Mouse (Mus musculus) hindbrain, embryonic 13.5 days (tissue): Measurements from ENCODE around the gene Mlx. TPM values are rescaled to one million over a fixed set of nuclear protein-coding genes. Genes with fewer than 3 reads are reported as not detected.
A peak's percentile ranks its signal among the peaks of the same experiment; 100 is the strongest.

Source experiments
- ATAC-seq: fragments of 200-750 bp; cut with Nextera tagmentation; 2 replicates; pipeline ENCODE4 v1.8.0; 2017; ENCODE audit warnings: moderate TSS enrichment; ENCODE audit not compliant: low FRiP score
- H3K27ac ChIP-seq: fragments of 300-500 bp; sonication (generic); 2 replicates; pipeline ENCODE4 v1.5.1; 2015; ENCODE audit warnings: inconsistent platforms, mild to moderate bottlenecking, moderate library complexity
- H3K27me3 ChIP-seq: fragments of 300-500 bp; sonication (generic); 2 replicates; pipeline ENCODE4 v1.6.1; 2015; ENCODE audit warnings: mild to moderate bottlenecking, inconsistent platforms
- H3K36me3 ChIP-seq: fragments of 300-500 bp; sonication (generic); 2 replicates; pipeline ENCODE4 v1.6.1; 2015; ENCODE audit warnings: mild to moderate bottlenecking, inconsistent platforms
- H3K4me1 ChIP-seq: fragments of 300-500 bp; sonication (generic); replicated peaks from 2 replicates; pipeline ENCODE4 v1.6.1; 2015; ENCODE audit warnings: inconsistent platforms
- H3K4me2 ChIP-seq: fragments of 300-500 bp; sonication (generic); 2 replicates; pipeline ENCODE4 v1.6.1; 2015; ENCODE audit warnings: inconsistent platforms, mild to moderate bottlenecking, moderate library complexity
- H3K4me3 ChIP-seq: fragments of 300-500 bp; sonication (generic); 2 replicates; pipeline ENCODE4 v1.5.1; 2015; ENCODE audit warnings: mild to moderate bottlenecking, inconsistent platforms
- H3K9ac ChIP-seq: fragments of 300-500 bp; sonication (generic); 2 replicates; pipeline ENCODE4 v1.6.1; 2015; ENCODE audit warnings: mild to moderate bottlenecking, inconsistent platforms
- H3K9me3 ChIP-seq: fragments of 300-500 bp; sonication (generic); 2 replicates; pipeline ENCODE4 v1.6.1; 2016; ENCODE audit warnings: inconsistent platforms
- WGBS: fragments of 180-500 bp; shearing (Covaris S2); methylation state at CpG from one replicate; pipeline ENCODE4 v1.1.7; 2015; 5-methylcytosine and 5-hydroxymethylcytosine counted together
- polyA plus RNA-seq: library from polyadenylated mRNA; unstranded; fragments of >200 nt; fragmentation: Nextera tagmentation; extraction: Ambion mirVana; gene quantifications from 2 replicates; pipeline ENCODE4 v1.2.1, GENCODE M21; 2015

Mlx gene
- polyA plus RNA-seq = 88.1 and 91.0 TPM in 2 replicates

DNA sequence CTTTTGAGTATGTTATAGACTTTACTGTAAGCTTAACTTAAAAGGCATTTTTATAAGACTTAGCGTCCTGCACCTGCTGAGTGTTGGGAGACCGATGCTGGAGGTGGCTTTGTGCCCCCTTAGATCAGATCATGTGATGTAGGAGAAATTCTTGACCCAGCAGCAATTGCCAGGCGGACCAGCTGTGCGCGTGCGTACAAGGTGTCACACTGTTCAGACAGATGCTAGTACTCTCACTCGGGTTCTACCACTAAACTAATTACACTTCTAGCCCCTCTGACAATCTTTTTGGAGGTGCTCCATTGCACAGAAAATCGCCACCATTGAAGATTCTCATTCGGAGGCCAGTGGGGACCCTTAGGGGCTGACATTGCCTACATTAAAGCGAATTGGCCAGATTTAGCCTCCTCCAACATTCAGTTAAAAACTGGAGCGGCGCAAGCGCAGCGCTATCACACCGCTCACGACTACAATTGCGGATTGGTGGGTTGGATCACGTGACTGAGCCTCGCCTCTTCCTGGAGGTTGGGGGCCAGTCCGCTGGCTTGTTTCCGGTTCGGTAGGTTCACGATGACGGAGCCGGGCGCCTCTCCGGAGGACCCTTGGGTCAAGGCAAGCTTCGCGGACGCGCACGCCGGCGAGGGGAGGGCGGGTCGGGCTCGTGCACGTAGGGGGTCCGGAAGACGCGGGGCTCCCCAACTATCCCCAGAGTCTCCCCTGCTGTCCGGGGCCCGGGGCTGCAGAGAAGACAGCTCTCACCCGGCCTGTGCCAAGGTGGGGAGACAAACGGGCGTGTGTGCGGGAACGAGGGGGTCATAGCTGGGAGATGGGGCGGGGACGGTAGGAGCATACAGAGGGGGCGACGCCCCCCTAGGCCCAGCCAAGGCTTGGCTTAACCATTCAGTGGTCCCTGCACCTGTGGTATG lies at the start of gene Mlx:
Gene Mlx (plus strand): TSS at position 522 of the 926 bp plus-strand sequence.
- no peaks in the 10 kb centered on the region for H3K9me3 ChIP-seq
- H3K36me3 ChIP-seq = peaks cover 45% of the 10 kb centered on the region
- H3K4me1 ChIP-seq = peaks cover 42% of the 10 kb centered on the region
- WGBS = 1% methylated on average over 52 of the region's 52 CpGs
- H3K9ac ChIP-seq = peak within 1 kb of the TSS; percentile 98
- peak; percentile 82 for ATAC-seq
- peak within 1 kb of the TSS; percentile 93 for H3K27ac ChIP-seq
- H3K27me3 ChIP-seq = no peaks in the 10 kb centered on the region
- peak within 1 kb of the TSS; percentile 85 for H3K4me3 ChIP-seq
- H3K4me2 ChIP-seq = peak within 1 kb of the TSS; percentile 98

GRCm38 (mm10) chr11:101037795-101038194 lies 49.3 kb upstream of the Mlx start:
- H3K27ac ChIP-seq = no peak overlapping the region
- H3K4me1 ChIP-seq = no peaks in the 10 kb centered on the region
- H3K9ac ChIP-seq = no peak overlapping the region
- no peak overlapping the region for H3K4me2 ChIP-seq
- no peaks in the 10 kb centered on the region for H3K9me3 ChIP-seq
- H3K27me3 ChIP-seq = no peaks in the 10 kb centered on the region
- H3K36me3 ChIP-seq = peaks cover 89% of the 10 kb centered on the region
- WGBS = 79% methylated on average over 10 of the region's 10 CpGs
- no peak overlapping the region for H3K4me3 ChIP-seq
- no peak for ATAC-seq

DNA sequence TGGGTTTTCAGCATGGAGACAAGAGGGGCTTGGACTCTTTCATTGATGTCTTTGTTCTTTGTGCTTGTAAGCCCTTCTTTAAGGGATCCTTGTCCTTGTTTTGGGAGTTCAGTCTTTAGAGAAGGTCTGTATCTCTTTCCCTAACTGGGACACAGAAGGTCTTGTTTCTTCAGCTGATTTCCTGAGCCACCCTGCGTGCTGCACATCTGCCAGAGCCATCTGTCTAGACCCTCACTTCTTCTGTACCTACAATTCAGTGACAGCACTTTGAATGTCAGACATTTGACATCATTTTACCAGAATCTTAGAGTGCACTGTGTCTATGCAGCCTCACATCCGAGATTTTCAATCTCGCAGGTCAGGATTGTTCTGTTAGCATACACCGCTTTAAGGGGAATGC lies 41.3 kb upstream of the Mlx start:
- no peak for ATAC-seq

GRCm38 (mm10) chr11:101046440-101046839 lies 40.6 kb upstream of the Mlx start:
- Histone ChIP-seq H3K36me3 (peaks cover 96% of the 10 kb centered on the region), H3K27me3 (no peaks in the 10 kb centered on the region), H3K9me3 (no peaks in the 10 kb centered on the region), H3K27ac (no peak overlapping the region), H3K4me1 (no peaks in the 10 kb centered on the region), H3K4me2 (no peak overlapping the region), H3K4me3 (no peak overlapping the region), H3K9ac (no peak overlapping the region)
- WGBS = 75% methylated on average over 9 of the region's 9 CpGs
- ATAC-seq = no peak

More for the DNA sequence above, 41.3 kb upstream of the Mlx start:
- WGBS = 92% methylated on average over 4 of the region's 4 CpGs
- Histone ChIP-seq H3K4me1 (no peaks in the 10 kb centered on the region), H3K9me3 (no peaks in the 10 kb centered on the region), H3K9ac (no peak overlapping the region), H3K36me3 (peaks cover 94% of the 10 kb centered on the region), H3K27ac (no peak overlapping the region), H3K4me2 (no peak overlapping the region), H3K27me3 (no peaks in the 10 kb centered on the region), H3K4me3 (no peak overlapping the region)

DNA sequence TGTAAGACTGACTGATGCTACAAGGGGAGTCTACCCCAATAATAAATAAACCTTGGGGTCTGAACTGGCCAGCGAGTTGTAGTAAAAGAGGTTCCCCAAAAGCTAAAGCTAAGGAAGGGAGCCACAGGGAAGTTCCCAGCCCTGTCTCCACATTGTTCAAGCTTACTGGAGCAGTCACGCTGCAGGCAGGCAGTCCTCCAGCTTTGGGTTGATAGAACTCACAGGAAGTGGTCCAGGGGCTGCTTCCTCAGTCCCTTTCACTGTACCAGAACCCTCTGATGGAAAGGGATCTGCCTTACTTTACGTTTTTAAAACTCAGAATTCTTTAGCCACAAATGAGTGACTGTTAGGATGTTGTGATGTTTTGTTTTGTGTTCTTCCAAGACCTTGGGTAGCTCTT lies 39.6 kb upstream of the Mlx start:
- 85% methylated on average over 3 of the region's 3 CpGs for WGBS
- H3K27ac ChIP-seq = no peak overlapping the region
- ATAC-seq = no peak

DNA sequence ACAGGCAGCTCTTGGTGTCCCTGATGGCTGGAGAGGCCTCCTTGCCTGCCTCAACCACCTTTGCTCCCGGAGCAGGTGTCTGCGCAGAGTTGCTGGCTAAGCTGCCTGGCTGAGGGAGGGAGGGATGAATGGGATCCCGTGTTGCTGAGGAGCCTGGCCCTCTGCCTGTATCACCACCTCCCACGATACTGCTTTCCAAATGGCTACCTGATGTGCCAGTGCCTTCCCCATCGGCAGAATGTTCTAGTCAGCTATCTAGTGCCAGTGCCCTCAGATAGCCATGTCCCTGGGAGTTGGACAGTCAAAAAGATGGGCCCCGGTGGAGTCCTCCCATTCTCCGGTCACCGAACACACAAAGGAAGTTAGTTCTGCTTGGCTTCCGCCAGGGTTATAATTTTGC lies 36.7 kb upstream of the Mlx start:
- Histone ChIP-seq H3K9me3 (no peaks in the 10 kb centered on the region), H3K27me3 (no peaks in the 10 kb centered on the region), H3K9ac (no peak overlapping the region), H3K4me2 (no peak overlapping the region), H3K36me3 (peaks cover 99% of the 10 kb centered on the region), H3K4me1 (no peaks in the 10 kb centered on the region), H3K4me3 (no peak overlapping the region), H3K27ac (no peak overlapping the region)
- 84% methylated on average over 9 of the region's 9 CpGs for WGBS
- ATAC-seq = no peak

More for the DNA sequence above, 39.6 kb upstream of the Mlx start:
- Histone ChIP-seq H3K36me3 (peaks cover 98% of the 10 kb centered on the region), H3K9me3 (no peaks in the 10 kb centered on the region), H3K4me2 (no peak overlapping the region), H3K27me3 (no peaks in the 10 kb centered on the region), H3K9ac (no peak overlapping the region), H3K4me3 (no peak overlapping the region), H3K4me1 (no peaks in the 10 kb centered on the region)

DNA sequence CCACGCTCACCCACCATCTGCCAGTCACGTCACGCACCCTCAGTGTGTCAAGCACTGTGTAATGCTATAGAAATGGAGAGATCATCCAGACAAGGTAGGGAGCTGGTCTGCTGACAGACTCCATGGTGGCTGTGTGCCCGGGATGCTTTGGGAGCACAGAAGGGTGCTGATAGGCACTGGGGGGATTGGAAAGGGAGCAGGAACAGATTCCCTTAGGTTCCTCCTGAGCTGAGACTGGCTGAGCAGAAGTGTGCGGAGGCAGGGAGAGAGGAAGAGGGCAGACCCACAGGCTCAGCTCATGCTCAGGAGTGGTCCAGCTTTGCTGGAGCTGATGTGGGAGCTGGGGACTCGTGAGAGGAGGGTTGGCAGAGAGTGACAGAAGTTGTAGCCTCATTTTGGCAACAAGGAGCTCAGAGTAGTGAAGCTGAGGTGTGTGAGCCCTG lies 36.0 kb upstream of the Mlx start:
- Histone ChIP-seq H3K4me1 (no peaks in the 10 kb centered on the region), H3K36me3 (peaks cover 99% of the 10 kb centered on the region)
- WGBS = 87% methylated on average over 6 of the region's 6 CpGs

DNA sequence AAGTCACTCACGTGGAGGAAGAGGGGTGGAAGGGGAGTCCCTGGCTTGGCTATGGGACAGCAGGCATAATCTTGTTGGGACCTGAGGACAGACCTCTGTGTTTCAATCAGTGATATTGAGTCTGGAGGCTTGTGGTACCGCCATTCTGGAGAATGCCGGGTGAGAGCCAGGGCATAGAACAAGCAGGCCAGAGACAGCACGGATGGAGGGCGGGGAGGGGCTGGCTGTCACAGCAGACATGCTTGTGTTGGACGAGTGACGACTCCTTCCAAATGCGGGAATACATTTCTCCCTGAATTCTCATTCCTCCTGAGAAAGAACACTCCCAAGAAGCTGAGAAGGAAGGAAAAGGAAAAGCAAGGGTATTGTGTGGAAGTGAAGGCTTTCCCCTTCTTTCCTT lies 35.5 kb upstream of the Mlx start:
- Histone ChIP-seq H3K4me2 (no peak overlapping the region), H3K9ac (no peak overlapping the region), H3K36me3 (peaks cover 99% of the 10 kb centered on the region), H3K9me3 (no peaks in the 10 kb centered on the region), H3K4me1 (no peaks in the 10 kb centered on the region), H3K4me3 (no peak overlapping the region), H3K27ac (no peak overlapping the region), H3K27me3 (no peaks in the 10 kb centered on the region)
- ATAC-seq = no peak
- 90% methylated on average over 8 of the region's 8 CpGs for WGBS

More for the DNA sequence above, 36.0 kb upstream of the Mlx start:
- Histone ChIP-seq H3K27ac (no peak overlapping the region), H3K9ac (no peak overlapping the region), H3K4me2 (no peak overlapping the region), H3K27me3 (no peaks in the 10 kb centered on the region), H3K9me3 (no peaks in the 10 kb centered on the region), H3K4me3 (no peak overlapping the region)
- no peak for ATAC-seq

DNA sequence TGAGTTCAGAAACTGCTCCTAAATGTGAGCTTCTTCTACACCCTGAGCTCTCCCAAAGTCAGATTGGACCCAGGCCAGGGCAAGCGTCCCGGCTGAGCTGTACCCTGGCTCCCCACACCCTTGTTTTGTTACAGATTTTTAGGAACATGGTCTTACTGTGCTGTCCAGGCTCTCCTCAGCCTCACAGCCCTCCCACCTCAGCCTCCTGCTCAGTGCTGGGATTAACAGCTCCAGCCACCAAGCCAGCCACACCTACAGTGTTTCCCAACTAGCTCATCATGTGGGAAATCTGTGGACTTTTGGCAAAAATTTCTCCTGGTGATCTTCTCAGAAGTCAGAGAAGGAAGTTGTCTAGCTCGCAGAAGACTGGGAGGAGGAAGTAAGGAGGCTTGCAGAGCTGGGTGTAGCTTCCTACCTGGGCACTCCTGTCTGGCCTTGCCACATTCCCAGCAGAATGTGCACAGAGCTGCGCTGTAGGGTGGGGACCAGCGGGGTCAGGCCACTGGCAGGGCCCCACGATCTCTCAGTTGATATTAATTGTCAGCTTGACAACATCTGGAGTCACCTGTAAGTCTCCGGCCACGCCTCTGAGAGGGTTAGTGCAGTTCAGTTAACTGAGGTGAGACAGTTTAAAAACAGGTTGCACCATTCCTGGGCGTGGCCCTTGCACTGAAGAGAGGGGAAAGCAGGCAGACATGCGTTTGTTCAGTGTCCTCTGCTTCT lies 34.2 kb upstream of the Mlx start:
- Histone ChIP-seq H3K9ac (no peak overlapping the region), H3K27ac (no peak overlapping the region), H3K27me3 (no peaks in the 10 kb centered on the region), H3K4me2 (no peak overlapping the region), H3K9me3 (no peaks in the 10 kb centered on the region), H3K4me1 (no peaks in the 10 kb centered on the region), H3K4me3 (no peak overlapping the region), H3K36me3 (peaks cover 99% of the 10 kb centered on the region)
- WGBS = 95% methylated on average over 10 of the region's 10 CpGs
- ATAC-seq = no peak

- WGBS = 100% methylated on average over 1 of the region's 1 CpGs
- no peak for ATAC-seq
- Histone ChIP-seq H3K36me3 (peaks cover 99% of the 10 kb centered on the region), H3K4me3 (no peak overlapping the region), H3K27ac (no peak overlapping the region), H3K27me3 (no peaks in the 10 kb centered on the region), H3K4me2 (no peak overlapping the region), H3K4me1 (no peaks in the 10 kb centered on the region), H3K9ac (no peak overlapping the region), H3K9me3 (no peaks in the 10 kb centered on the region)
Measured at GRCm38 (mm10) chr11:101053974-101054373, 33.1 kb upstream of the Mlx start.

DNA sequence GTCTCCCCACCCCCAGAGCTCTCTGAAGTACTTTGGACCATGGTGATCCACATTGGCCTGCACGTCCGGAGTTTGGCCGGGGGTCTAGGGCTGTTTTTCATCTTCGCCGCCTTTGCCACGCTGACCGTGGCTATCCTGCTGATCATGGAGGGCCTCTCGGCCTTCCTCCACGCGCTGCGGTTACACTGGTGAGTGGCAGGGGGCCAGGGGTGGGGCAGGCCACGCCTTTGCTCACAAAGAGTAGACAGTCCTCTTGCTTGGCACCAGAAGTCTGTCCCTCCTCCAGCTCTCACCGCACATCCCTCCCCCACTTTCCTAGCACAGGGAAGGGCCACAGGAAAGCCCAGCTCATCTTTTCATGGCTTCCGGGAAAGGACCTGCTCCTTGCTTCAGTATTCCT lies 31.7 kb upstream of the Mlx start:
- Histone ChIP-seq H3K36me3 (peaks cover 99% of the 10 kb centered on the region), H3K9me3 (no peaks in the 10 kb centered on the region), H3K4me3 (no peak overlapping the region), H3K4me2 (no peak overlapping the region), H3K27me3 (no peaks in the 10 kb centered on the region), H3K27ac (no peak overlapping the region), H3K4me1 (no peaks in the 10 kb centered on the region; the same call in 1 of the 2 replicates), H3K9ac (0 out of 2 replicates have a peak overlapping the region, but pooled peaks have one; percentile 13)
- no peak for ATAC-seq
- WGBS = 83% methylated on average over 14 of the region's 14 CpGs

GRCm38 (mm10) chr11:101056885-101057284 lies 30.2 kb upstream of the Mlx start:
- Histone ChIP-seq H3K9me3 (no peaks in the 10 kb centered on the region), H3K4me2 (no peak overlapping the region), H3K27me3 (no peaks in the 10 kb centered on the region), H3K4me1 (no peaks in the 10 kb centered on the region; the same call in 1 of the 2 replicates), H3K27ac (no peak overlapping the region), H3K36me3 (peaks cover 99% of the 10 kb centered on the region), H3K9ac (no peak overlapping the region), H3K4me3 (no peak overlapping the region)
- WGBS = 55% methylated on average over 8 of the region's 8 CpGs
- no peak for ATAC-seq
